Mouse (Mus musculus): ENCODE results near the gene Slc25a26.

- TF ChIP-seq CTCF (IDR thresholded peaks at IDR 0.05; ENCODE audit: borderline replicate concordance, control insufficient read depth, extremely low read depth, insufficient read depth, low read length, poor library complexity) (0 out of 2 replicates have a peak, but pooled peaks have one; percentile 14), POLR2A (IDR thresholded peaks at IDR 0.05; ENCODE audit: control insufficient read depth, extremely low read depth, insufficient read depth, low read length, poor library complexity) (peak; percentile 44; the same call in 1 of the 2 replicates)
These were observed at the start of gene Slc25a26 for GRCm38 (mm10) chr6:94499897-94500623.

Measured in thymus, adult 2 months (tissue).